Mouse (Mus musculus) heart, embryonic 13.5 days (tissue): ENCODE measurements around the gene Slc35a2. TPM values are rescaled to one million over a fixed set of nuclear protein-coding genes. Genes with fewer than 3 reads are reported as not detected.

Experiments
- polyA plus RNA-seq: library from polyadenylated mRNA; unstranded; fragments of >200 nt; fragmentation: Nextera tagmentation; extraction: Ambion mirVana; gene quantifications from 2 replicates; pipeline ENCODE4 v1.2.1, GENCODE M21; 2015

Gene Slc35a2
- polyA plus RNA-seq, 1 experiment from 2014 or later, result 24.1 TPM

Other genes starting within 250 kb of the Slc35a2 start
- 0.55 and 0.75 TPM in 2 replicates for gene Syp, start 245.6 kb upstream of the Slc35a2 start, polyA plus RNA-seq
- 7.0 and 7.3 TPM in 2 replicates for gene Prickle3, start 226.8 kb upstream of the Slc35a2 start, polyA plus RNA-seq
- 157 and 175 TPM in 2 replicates for gene Plp2, start 212.6 kb upstream of the Slc35a2 start, polyA plus RNA-seq
- gene Magix, start 202.8 kb upstream of the Slc35a2 start, polyA plus RNA-seq, result 0.11 and 0.25 TPM in 2 replicates
- 28.3 and 30.2 TPM in 2 replicates for gene Gpkow, start 186.9 kb upstream of the Slc35a2 start, polyA plus RNA-seq
- gene Wdr45, start 169.7 kb upstream of the Slc35a2 start, polyA plus RNA-seq, result 25.0 and 28.7 TPM in 2 replicates
- gene Gm45208, start 161.8 kb upstream of the Slc35a2 start, polyA plus RNA-seq, result 0.27 and 0.74 TPM in 2 replicates
- gene Praf2, start 155.6 kb upstream of the Slc35a2 start, polyA plus RNA-seq, result 42.4 and 42.5 TPM in 2 replicates
- 5.6 and 6.1 TPM in 2 replicates for gene Ccdc120, start 133.1 kb upstream of the Slc35a2 start, polyA plus RNA-seq
- gene Tfe3, start 121.5 kb upstream of the Slc35a2 start, polyA plus RNA-seq, result 16.3 and 16.9 TPM in 2 replicates
- 26.7 and 27.3 TPM in 2 replicates for gene Gripap1, start 94.3 kb upstream of the Slc35a2 start, polyA plus RNA-seq
- 0.72 and 1.2 TPM in 2 replicates for gene Kcnd1, start 61.7 kb upstream of the Slc35a2 start, polyA plus RNA-seq
- gene Otud5, start 42.7 kb upstream of the Slc35a2 start, polyA plus RNA-seq, result 28.0 and 29.4 TPM in 2 replicates
- gene Pim2, start 5.8 kb upstream of the Slc35a2 start, polyA plus RNA-seq, result 5.9 and 6.7 TPM in 2 replicates
- gene Pqbp1, start 15.2 kb downstream of the Slc35a2 start, polyA plus RNA-seq, result 79.0 and 81.7 TPM in 2 replicates
- gene Timm17b, start 15.3 kb downstream of the Slc35a2 start, polyA plus RNA-seq, result 130 and 143 TPM in 2 replicates
- gene Gm10491, start 23.8 kb downstream of the Slc35a2 start, polyA plus RNA-seq, result not detected in 2 replicates
- not detected in 2 replicates for gene Gm10490, start 25.5 kb downstream of the Slc35a2 start, polyA plus RNA-seq
- gene Pcsk1n, start 35.8 kb downstream of the Slc35a2 start, polyA plus RNA-seq, result 0.42 and 0.78 TPM in 2 replicates
- gene Eras, start 44.6 kb downstream of the Slc35a2 start, polyA plus RNA-seq, result not detected in 2 replicates
- 22.8 and 24.9 TPM in 2 replicates for gene Hdac6, start 63.9 kb downstream of the Slc35a2 start, polyA plus RNA-seq
- gene Gata1, start 94.0 kb downstream of the Slc35a2 start, polyA plus RNA-seq, result 2.8 and 5.9 TPM in 2 replicates
- 0.38 and 0.53 TPM in 2 replicates for gene Glod5, start 134.5 kb downstream of the Slc35a2 start, polyA plus RNA-seq
- gene Suv39h1, start 190.7 kb downstream of the Slc35a2 start, polyA plus RNA-seq, result 34.4 and 34.9 TPM in 2 replicates
- 0.24 and 0.33 TPM in 2 replicates for gene Was, start 206.5 kb downstream of the Slc35a2 start, polyA plus RNA-seq
- gene Wdr13, start 248.9 kb downstream of the Slc35a2 start, polyA plus RNA-seq, result 20.9 and 22.8 TPM in 2 replicates